Mouse (Mus musculus): Measurements from ENCODE around the gene Ccdc141. TPM values are rescaled to one million over a fixed set of nuclear protein-coding genes. Genes with fewer than 3 reads are reported as not detected.

Gene Ccdc141
- polyA plus RNA-seq, 1 experiment, result 3.8 TPM

GRCm38 (mm10) chr2:77171444-77172240 lies 1.2 kb upstream of the Ccdc141 start:
- TF ChIP-seq CTCF (IDR thresholded peaks at IDR 0.05; ENCODE audit: borderline replicate concordance, control insufficient read depth, extremely low read depth, insufficient read depth, low read length, poor library complexity), result no peak
- no peak for TF ChIP-seq POLR2A (IDR thresholded peaks at IDR 0.05; ENCODE audit: control insufficient read depth, extremely low read depth, insufficient read depth, low read length, poor library complexity)
- peaks cover 12% of the 10 kb centered on the region for H3K4me1 ChIP-seq (replicated peaks; ENCODE audit: control insufficient read depth, insufficient read depth, low read length)
- H3K36me3 ChIP-seq (ENCODE audit: control insufficient read depth, insufficient read depth, low read length), result no peaks in the 10 kb centered on the region
- 86% methylated on average over 23 of the region's 23 CpGs for WGBS
- H3K27me3 ChIP-seq (ENCODE audit: control insufficient read depth, insufficient read depth, low read length), result no peaks in the 10 kb centered on the region
- H3K27ac ChIP-seq (ENCODE audit: control insufficient read depth, insufficient read depth, low read length), result no peak overlapping the region
- no peak overlapping the region for H3K4me3 ChIP-seq (ENCODE audit: control insufficient read depth, insufficient read depth, low read length)
- no peak for DNase-seq

- WGBS, result 3% methylated on average over 21 of the region's 21 CpGs
- no peak overlapping the region; the same call in 1 of the 2 replicates for H3K27ac ChIP-seq (ENCODE audit: control insufficient read depth, insufficient read depth, low read length)
- TF ChIP-seq POLR2A (IDR thresholded peaks at IDR 0.05; ENCODE audit: control insufficient read depth, extremely low read depth, insufficient read depth, low read length, poor library complexity) (no peak), CTCF (IDR thresholded peaks at IDR 0.05; ENCODE audit: borderline replicate concordance, control insufficient read depth, extremely low read depth, insufficient read depth, low read length, poor library complexity) (no peak)
These were observed 362 bp downstream of the Ccdc141 start for GRCm38 (mm10) chr2:77169916-77170632.

GRCm38 (mm10) chr2:77169218-77169617 lies 1.2 kb downstream of the Ccdc141 start:
- Histone ChIP-seq H3K4me1 (replicated peaks; ENCODE audit: control insufficient read depth, insufficient read depth, low read length) (peaks cover 8% of the 10 kb centered on the region), H3K27me3 (ENCODE audit: control insufficient read depth, insufficient read depth, low read length) (no peaks in the 10 kb centered on the region), H3K4me3 (ENCODE audit: control insufficient read depth, insufficient read depth, low read length) (no peak overlapping the region), H3K36me3 (ENCODE audit: control insufficient read depth, insufficient read depth, low read length) (no peaks in the 10 kb centered on the region), H3K27ac (ENCODE audit: control insufficient read depth, insufficient read depth, low read length) (no peak overlapping the region)
- DNase-seq, result no peak
- 98% methylated on average over 4 of the region's 4 CpGs for WGBS
- TF ChIP-seq POLR2A (IDR thresholded peaks at IDR 0.05; ENCODE audit: control insufficient read depth, extremely low read depth, insufficient read depth, low read length, poor library complexity) (no peak), CTCF (IDR thresholded peaks at IDR 0.05; ENCODE audit: borderline replicate concordance, control insufficient read depth, extremely low read depth, insufficient read depth, low read length, poor library complexity) (no peak)

More at GRCm38 (mm10) chr2:77169916-77170632, 362 bp downstream of the Ccdc141 start:
- no peaks in the 10 kb centered on the region for H3K27me3 ChIP-seq (ENCODE audit: control insufficient read depth, insufficient read depth, low read length)
- no peaks in the 10 kb centered on the region for H3K36me3 ChIP-seq (ENCODE audit: control insufficient read depth, insufficient read depth, low read length)
- DNase-seq, result no peak
- H3K4me3 ChIP-seq (ENCODE audit: control insufficient read depth, insufficient read depth, low read length), result peak overlapping the region; percentile 59
- peaks cover 8% of the 10 kb centered on the region for H3K4me1 ChIP-seq (replicated peaks; ENCODE audit: control insufficient read depth, insufficient read depth, low read length)

- Histone ChIP-seq H3K36me3 (ENCODE audit: control insufficient read depth, insufficient read depth, low read length) (no peaks in the 10 kb centered on the region), H3K27ac (ENCODE audit: control insufficient read depth, insufficient read depth, low read length) (no peak overlapping the region), H3K4me1 (replicated peaks; ENCODE audit: control insufficient read depth, insufficient read depth, low read length) (peaks cover 8% of the 10 kb centered on the region), H3K27me3 (ENCODE audit: control insufficient read depth, insufficient read depth, low read length) (no peaks in the 10 kb centered on the region), H3K4me3 (ENCODE audit: control insufficient read depth, insufficient read depth, low read length) (no peak overlapping the region)
- TF ChIP-seq POLR2A (IDR thresholded peaks at IDR 0.05; ENCODE audit: control insufficient read depth, extremely low read depth, insufficient read depth, low read length, poor library complexity) (no peak), CTCF (IDR thresholded peaks at IDR 0.05; ENCODE audit: borderline replicate concordance, control insufficient read depth, extremely low read depth, insufficient read depth, low read length, poor library complexity) (no peak)
- WGBS, result 95% methylated on average over 7 of the region's 7 CpGs
- DNase-seq, result no peak
These were observed 1.7 kb downstream of the Ccdc141 start for GRCm38 (mm10) chr2:77168781-77169180.

- TF ChIP-seq POLR2A (IDR thresholded peaks at IDR 0.05; ENCODE audit: control insufficient read depth, extremely low read depth, insufficient read depth, low read length, poor library complexity) (no peak), CTCF (IDR thresholded peaks at IDR 0.05; ENCODE audit: borderline replicate concordance, control insufficient read depth, extremely low read depth, insufficient read depth, low read length, poor library complexity) (no peak)
- DNase-seq, result no peak
- WGBS, result 89% methylated on average over 13 of the region's 13 CpGs
- Histone ChIP-seq H3K27ac (ENCODE audit: control insufficient read depth, insufficient read depth, low read length) (no peak overlapping the region), H3K27me3 (ENCODE audit: control insufficient read depth, insufficient read depth, low read length) (no peaks in the 10 kb centered on the region), H3K4me3 (ENCODE audit: control insufficient read depth, insufficient read depth, low read length) (no peak overlapping the region), H3K36me3 (ENCODE audit: control insufficient read depth, insufficient read depth, low read length) (no peaks in the 10 kb centered on the region), H3K4me1 (replicated peaks; ENCODE audit: control insufficient read depth, insufficient read depth, low read length) (peaks cover 8% of the 10 kb centered on the region)
These were observed 2.3 kb downstream of the Ccdc141 start for GRCm38 (mm10) chr2:77168081-77168685.

- no peak overlapping the region for H3K4me3 ChIP-seq (ENCODE audit: control insufficient read depth, insufficient read depth, low read length)
- no peak overlapping the region for H3K27ac ChIP-seq (ENCODE audit: control insufficient read depth, insufficient read depth, low read length)
- TF ChIP-seq CTCF (IDR thresholded peaks at IDR 0.05; ENCODE audit: borderline replicate concordance, control insufficient read depth, extremely low read depth, insufficient read depth, low read length, poor library complexity) (no peak), POLR2A (IDR thresholded peaks at IDR 0.05; ENCODE audit: control insufficient read depth, extremely low read depth, insufficient read depth, low read length, poor library complexity) (no peak)
- WGBS, result 93% methylated on average over 4 of the region's 4 CpGs
- H3K36me3 ChIP-seq (ENCODE audit: control insufficient read depth, insufficient read depth, low read length), result no peaks in the 10 kb centered on the region
- no peaks in the 10 kb centered on the region for H3K27me3 ChIP-seq (ENCODE audit: control insufficient read depth, insufficient read depth, low read length)
- peaks cover 3% of the 10 kb centered on the region for H3K4me1 ChIP-seq (replicated peaks; ENCODE audit: control insufficient read depth, insufficient read depth, low read length)
- DNase-seq, result no peak
These were observed 4.1 kb downstream of the Ccdc141 start for GRCm38 (mm10) chr2:77166366-77166765.
